Mouse (Mus musculus): ENCODE measurements around the gene Tdrd9. TPM values are rescaled to one million over a fixed set of nuclear protein-coding genes. Genes with fewer than 3 reads are reported as not detected.

Gene Tdrd9
- 0.59 TPM in 2 replicates for polyA plus RNA-seq (2012; rRNA removed)

DNA sequence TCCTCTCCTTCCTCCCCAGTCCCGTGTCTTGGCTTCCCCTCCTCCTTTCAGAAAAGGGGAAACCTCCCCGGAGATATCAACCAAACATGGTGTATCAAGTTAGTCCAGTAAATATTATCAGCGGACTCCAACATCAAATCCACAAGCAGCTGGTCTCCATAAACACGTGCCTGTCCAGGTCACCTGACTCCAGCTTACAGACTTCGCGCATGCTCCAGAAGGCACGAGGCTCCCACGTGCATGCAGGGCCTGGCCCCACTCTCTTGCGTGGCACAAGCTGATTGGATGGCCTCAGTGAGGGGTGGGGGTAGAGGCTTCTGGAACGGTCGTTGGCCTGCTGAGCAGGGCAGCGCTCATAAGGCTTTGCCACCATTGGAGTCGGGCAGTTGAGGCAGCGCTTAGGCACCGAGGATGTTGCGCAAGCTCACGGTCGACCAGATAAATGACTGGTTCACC lies at the start of gene Tdrd9:
Gene Tdrd9 (plus strand): TSS at position 329 of the 456 bp plus-strand sequence.
- no peak for TF ChIP-seq CTCF (IDR thresholded peaks at IDR 0.05; ENCODE audit: borderline replicate concordance, extremely low read depth, insufficient read depth, insufficient read length)
- no peak for TF ChIP-seq POLR2A (IDR thresholded peaks at IDR 0.05; ENCODE audit: borderline replicate concordance, extremely low read depth, insufficient read depth, insufficient read length, poor library complexity, severe bottlenecking)
- DNase-seq (ENCODE audit: low read depth), result no peak

DNA sequence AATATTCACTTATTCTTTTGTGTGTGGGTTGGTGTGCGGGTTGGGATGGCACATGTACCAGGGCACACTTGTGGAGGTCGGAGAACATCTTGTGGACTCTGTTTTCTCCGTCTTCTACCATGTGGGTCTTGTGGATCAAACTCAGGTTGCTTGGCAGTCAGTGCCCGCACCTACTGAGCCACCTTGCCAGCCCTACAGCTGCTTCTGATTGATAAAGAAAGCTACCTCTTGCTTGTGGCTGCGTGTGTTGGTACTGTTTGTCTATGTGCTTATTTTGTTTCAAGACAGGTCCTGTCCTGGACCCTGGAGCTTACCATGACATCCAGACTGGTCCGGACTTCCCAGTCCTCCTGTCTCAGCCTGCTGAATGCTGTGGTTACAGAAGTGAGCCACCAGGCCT lies 48.2 kb upstream of the Tdrd9 start:
- no peak for TF ChIP-seq POLR2A (IDR thresholded peaks at IDR 0.05; ENCODE audit: borderline replicate concordance, extremely low read depth, insufficient read depth, insufficient read length, poor library complexity, severe bottlenecking)
- TF ChIP-seq CTCF (IDR thresholded peaks at IDR 0.05; ENCODE audit: borderline replicate concordance, extremely low read depth, insufficient read depth, insufficient read length), result no peak
- DNase-seq (ENCODE audit: low read depth), result no peak

DNA sequence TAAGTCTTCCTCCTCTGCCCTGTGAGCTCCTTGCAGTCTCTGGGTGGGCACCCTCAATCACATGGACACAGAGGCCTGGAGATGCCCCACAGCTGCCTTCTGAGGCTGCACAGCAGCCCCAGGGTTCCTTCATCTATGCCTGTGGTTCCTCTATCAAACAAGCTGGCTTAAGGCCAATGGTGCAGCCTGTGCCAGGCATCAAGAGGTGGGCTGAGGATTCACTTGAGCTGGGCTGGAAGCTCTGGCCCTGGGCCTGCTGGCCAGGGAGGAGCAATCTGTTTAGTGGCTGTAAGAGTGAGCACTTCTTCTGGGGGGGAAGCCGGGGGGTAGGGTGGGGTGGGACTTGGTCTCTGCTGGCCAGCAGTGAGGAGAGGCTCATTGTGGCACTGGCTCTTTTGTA lies 44.0 kb upstream of the Tdrd9 start:
- TF ChIP-seq POLR2A (IDR thresholded peaks at IDR 0.05; ENCODE audit: borderline replicate concordance, extremely low read depth, insufficient read depth, insufficient read length, poor library complexity, severe bottlenecking) (no peak), CTCF (IDR thresholded peaks at IDR 0.05; ENCODE audit: borderline replicate concordance, extremely low read depth, insufficient read depth, insufficient read length) (no peak)
- DNase-seq (ENCODE audit: low read depth), result peak; percentile 77

DNA sequence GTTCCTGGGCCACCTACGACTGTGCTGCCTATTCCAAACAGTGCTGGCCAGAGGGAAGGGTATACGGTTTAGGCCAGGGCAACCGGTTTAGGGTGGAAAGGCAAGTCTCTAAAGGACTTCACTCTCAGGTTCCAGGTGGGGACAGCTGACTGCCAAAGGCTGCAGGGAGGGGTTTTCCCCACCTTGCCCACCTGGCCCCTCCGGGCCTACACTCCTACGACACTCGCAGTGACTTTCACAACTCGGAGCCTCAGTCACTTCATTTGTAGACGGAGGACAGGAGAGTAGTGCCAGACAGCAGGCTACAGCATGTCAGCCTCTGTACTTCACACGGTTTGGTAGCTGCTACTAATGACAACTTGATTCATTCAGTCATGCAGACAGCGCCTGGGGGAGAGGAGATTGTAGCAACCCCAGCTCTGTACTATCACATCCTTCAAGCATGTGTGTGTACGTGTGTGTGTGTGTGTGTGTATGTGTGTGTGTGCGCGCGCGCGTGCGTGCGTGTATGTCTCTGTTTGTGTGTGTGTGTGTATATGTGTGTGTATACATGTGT lies 42.9 kb upstream of the Tdrd9 start:
- TF ChIP-seq POLR2A (IDR thresholded peaks at IDR 0.05; ENCODE audit: borderline replicate concordance, extremely low read depth, insufficient read depth, insufficient read length, poor library complexity, severe bottlenecking) (no peak), CTCF (IDR thresholded peaks at IDR 0.05; ENCODE audit: borderline replicate concordance, extremely low read depth, insufficient read depth, insufficient read length) (no peak)
- DNase-seq (ENCODE audit: low read depth), result no peak

DNA sequence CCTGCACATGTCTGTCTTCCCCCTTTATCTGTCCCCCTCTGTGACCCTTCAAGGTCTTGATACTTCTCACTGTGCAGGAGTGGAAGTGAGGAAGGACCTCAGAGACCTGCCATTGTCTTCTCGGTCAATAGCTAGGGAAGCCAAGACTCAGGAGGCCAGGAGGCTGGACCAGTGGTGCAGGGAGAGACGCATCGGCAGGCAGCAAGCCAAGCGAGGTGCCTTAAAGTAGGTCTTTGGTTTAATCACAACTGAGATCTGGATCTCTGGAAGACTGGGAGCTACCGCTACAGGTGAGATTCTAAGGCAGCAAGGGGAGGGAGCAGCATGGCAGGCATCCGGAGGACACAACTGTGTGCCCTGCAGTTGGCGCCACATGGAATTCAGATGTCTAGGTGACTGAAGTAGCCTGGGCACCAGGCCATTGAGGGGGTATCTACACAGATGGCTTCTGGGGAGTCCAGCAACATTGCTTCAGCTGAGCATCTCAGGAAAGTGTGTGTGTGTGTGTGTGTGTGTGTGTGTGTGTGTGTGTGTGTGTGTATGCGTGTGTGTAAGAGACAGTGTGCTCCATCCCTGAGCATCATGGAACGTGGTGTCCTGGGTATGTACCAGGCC lies 39.8 kb upstream of the Tdrd9 start:
- TF ChIP-seq POLR2A (IDR thresholded peaks at IDR 0.05; ENCODE audit: borderline replicate concordance, extremely low read depth, insufficient read depth, insufficient read length, poor library complexity, severe bottlenecking) (no peak), CTCF (IDR thresholded peaks at IDR 0.05; ENCODE audit: borderline replicate concordance, extremely low read depth, insufficient read depth, insufficient read length) (no peak)
- no peak for DNase-seq (ENCODE audit: low read depth)

DNA sequence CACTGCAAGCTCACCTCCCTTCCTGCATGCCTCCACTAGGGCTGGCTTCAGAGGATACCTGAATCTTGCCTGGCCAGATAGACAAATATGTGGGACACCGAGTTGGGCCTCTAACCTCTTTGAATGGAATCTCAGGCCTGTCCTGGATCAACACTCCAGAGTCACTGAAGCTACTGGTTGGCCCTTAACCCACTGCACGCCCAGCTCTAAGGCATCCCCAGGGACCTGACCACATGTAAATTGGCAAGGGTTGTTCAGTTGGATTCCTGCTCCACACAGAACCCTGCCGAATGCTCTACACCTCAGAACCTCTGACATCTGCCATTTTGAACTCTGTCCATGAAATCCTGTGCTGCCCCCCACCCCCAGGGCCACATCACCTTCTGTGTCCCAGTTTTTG lies 38.8 kb upstream of the Tdrd9 start:
- no peak for DNase-seq (ENCODE audit: low read depth)
- TF ChIP-seq CTCF (IDR thresholded peaks at IDR 0.05; ENCODE audit: borderline replicate concordance, extremely low read depth, insufficient read depth, insufficient read length), result no peak
- no peak for TF ChIP-seq POLR2A (IDR thresholded peaks at IDR 0.05; ENCODE audit: borderline replicate concordance, extremely low read depth, insufficient read depth, insufficient read length, poor library complexity, severe bottlenecking)

DNA sequence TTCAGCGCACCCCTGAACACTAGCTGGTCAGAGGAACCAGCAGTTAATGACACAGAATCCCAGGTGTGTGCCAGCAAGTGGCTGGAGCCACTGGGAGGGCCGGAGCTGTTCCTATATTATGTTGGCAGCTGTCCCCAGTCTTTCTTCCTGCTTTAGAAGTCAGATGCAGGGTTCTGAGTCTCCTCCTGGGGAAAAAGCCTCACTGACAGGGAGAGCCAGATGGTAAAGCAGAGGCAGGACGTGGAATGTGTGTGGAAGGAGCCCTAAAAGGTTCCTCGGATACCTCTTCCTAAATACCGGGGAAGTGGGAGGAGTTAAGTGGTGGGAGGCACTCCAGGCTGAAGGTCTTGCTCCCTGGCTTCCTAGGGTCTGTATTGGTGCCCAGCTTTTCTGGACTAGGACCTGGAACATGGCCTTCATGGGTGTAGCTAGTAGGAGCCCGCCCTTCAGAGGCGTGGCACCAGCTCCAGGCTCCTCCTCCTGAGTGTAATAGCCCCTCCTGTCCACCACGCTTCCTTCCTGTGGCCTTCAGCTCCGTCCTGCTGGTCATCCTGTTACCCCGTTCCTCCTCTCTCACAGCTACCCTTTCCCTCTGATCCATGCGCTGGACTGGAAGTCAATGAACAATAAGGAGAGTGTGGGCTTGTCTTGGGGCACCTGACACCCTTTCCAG lies 38.2 kb upstream of the Tdrd9 start:
- DNase-seq (ENCODE audit: low read depth), result no peak
- no peak for TF ChIP-seq CTCF (IDR thresholded peaks at IDR 0.05; ENCODE audit: borderline replicate concordance, extremely low read depth, insufficient read depth, insufficient read length)
- TF ChIP-seq POLR2A (IDR thresholded peaks at IDR 0.05; ENCODE audit: borderline replicate concordance, extremely low read depth, insufficient read depth, insufficient read length, poor library complexity, severe bottlenecking), result no peak

DNA sequence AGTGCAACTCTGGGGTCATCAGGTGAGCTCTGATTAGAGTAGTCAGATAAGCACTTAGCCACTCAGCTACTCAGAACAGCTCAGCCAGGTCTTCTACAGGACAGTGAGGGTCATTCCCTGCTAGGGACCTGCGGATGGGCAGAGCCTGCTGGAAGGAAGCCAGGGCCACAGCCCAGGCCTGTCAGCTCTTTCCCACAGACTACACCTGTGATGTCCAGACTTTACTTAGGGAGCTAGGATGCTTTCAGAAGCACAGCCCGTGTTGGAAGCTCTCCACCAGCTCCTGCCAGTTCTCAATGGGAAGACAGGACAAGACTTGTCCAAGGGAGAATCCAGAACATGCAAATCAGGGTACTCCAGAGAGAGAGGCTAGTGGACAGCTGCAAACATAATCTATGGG lies 37.4 kb upstream of the Tdrd9 start:
- TF ChIP-seq CTCF (IDR thresholded peaks at IDR 0.05; ENCODE audit: borderline replicate concordance, extremely low read depth, insufficient read depth, insufficient read length) (no peak), POLR2A (IDR thresholded peaks at IDR 0.05; ENCODE audit: borderline replicate concordance, extremely low read depth, insufficient read depth, insufficient read length, poor library complexity, severe bottlenecking) (no peak)
- DNase-seq (ENCODE audit: low read depth), result no peak

DNA sequence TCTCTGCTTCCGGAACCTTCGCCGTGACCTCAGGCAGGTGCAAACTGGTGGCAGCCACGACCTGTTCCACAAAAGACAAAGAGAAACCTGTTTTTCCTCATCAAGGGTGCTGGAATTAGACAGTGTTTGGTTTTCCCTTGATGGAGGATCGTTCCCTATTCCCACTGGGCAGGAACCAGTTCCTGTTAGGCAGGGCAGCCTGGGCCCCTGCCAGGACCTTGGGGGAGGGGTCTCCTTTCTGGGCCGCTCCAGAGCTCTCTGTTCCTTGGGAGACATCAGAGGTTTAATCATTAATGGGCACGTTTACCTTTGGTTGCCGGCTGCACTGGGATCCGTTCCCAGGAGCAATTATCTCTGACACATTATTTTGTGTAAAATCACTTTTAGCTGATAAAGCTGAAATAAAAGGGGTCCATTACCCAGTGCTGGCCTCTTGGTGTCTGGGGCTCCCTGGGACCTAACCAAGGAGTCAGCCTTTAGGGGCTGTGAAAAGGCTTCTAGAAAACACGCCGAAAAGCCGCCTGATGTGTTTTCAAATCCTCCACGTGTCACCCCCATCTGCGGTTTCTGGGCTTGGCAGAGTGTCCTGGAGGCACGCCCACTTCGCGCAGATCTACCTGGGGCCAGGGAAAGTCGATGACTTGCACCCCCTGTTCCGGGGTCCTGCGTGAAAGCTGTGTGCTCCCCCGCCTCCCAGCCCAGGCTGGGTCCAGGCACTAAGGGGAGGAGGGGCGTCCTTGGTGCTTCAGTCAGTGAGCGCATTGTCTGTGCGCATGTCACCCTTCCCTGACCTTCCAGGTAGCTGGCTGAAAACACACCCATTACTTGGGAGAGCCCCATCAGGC lies 34.4 kb upstream of the Tdrd9 start:
- peak; percentile 89 for DNase-seq (ENCODE audit: low read depth)
- TF ChIP-seq CTCF (IDR thresholded peaks at IDR 0.05; ENCODE audit: borderline replicate concordance, extremely low read depth, insufficient read depth, insufficient read length) (no peak), POLR2A (IDR thresholded peaks at IDR 0.05; ENCODE audit: borderline replicate concordance, extremely low read depth, insufficient read depth, insufficient read length, poor library complexity, severe bottlenecking) (no peak)

DNA sequence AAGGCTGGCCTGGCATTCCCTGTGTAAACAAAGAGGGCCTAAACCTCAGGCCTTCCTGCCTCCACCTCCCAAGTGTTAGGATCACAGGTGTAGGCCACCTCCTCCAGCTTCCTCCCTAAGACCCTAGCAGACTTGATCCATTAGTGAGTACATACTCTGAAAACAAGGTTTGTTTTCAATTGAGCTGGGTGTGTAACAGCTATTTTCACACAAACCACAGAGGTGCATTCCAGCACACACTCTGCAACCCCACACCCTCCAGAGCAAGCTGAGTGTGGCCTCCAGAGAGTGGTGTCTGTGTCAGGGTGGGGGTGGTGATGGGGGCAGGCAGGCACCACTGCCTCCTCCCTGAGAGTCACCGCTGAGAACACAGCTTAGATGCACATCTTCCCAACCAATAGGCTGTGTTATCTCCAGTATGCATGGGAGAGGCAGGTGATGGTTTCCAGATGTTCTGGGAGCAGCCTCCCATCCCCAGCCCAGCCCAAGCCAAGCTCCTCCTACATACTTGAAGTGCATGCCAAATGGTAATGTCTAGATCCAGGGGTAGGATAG lies 32.7 kb upstream of the Tdrd9 start:
- TF ChIP-seq POLR2A (IDR thresholded peaks at IDR 0.05; ENCODE audit: borderline replicate concordance, extremely low read depth, insufficient read depth, insufficient read length, poor library complexity, severe bottlenecking) (no peak), CTCF (IDR thresholded peaks at IDR 0.05; ENCODE audit: borderline replicate concordance, extremely low read depth, insufficient read depth, insufficient read length) (no peak)
- no peak for DNase-seq (ENCODE audit: low read depth)

Measured in brain, embryonic 14.5 days (tissue).